Mouse (Mus musculus) stomach, postnatal 0 days (tissue): ENCODE measurements around the gene Panx1. TPM values are rescaled to one million over a fixed set of nuclear protein-coding genes. Genes with fewer than 3 reads are reported as not detected.

Experiments
- ATAC-seq: fragments of 200-750 bp; cut with Nextera tagmentation; 2 replicates; pipeline ENCODE4 v1.8.0; 2017; ENCODE audit not compliant: low FRiP score, low TSS enrichment
- DNase-seq: peaks from one replicate; pipeline ENCODE4 v3.0.0-alpha.2; 2016; ENCODE audit warnings: low spot score
- H3K27ac ChIP-seq: fragments of 300-500 bp; sonication (generic); replicated peaks from 2 replicates; pipeline ENCODE4 v1.5.1; 2014; ENCODE audit warnings: mild to moderate bottlenecking, control low read depth
- H3K27me3 ChIP-seq: fragments of 300-500 bp; sonication (generic); 2 replicates; pipeline ENCODE4 v1.6.1; 2014; ENCODE audit warnings: low read length; ENCODE audit not compliant: control insufficient read depth, insufficient read depth
- H3K36me3 ChIP-seq: fragments of 300-500 bp; sonication (generic); 2 replicates; pipeline ENCODE4 v1.6.1; 2014; ENCODE audit warnings: low read length, mixed read lengths; ENCODE audit not compliant: control insufficient read depth, insufficient read depth
- H3K4me1 ChIP-seq: fragments of 300-500 bp; sonication (generic); replicated peaks from 2 replicates; pipeline ENCODE4 v1.6.1; 2014; ENCODE audit warnings: antibody characterized with exemption; ENCODE audit not compliant: control insufficient read depth, insufficient read depth
- H3K4me2 ChIP-seq: fragments of 300-500 bp; sonication (generic); replicated peaks from 2 replicates; pipeline ENCODE4 v1.6.1; 2014; ENCODE audit warnings: low read depth, mild to moderate bottlenecking, control low read depth, moderate library complexity
- H3K4me3 ChIP-seq: fragments of 300-500 bp; sonication (generic); 2 replicates; pipeline ENCODE4 v1.5.1; 2014; ENCODE audit warnings: low read depth, low read length, control low read depth
- H3K9ac ChIP-seq: fragments of 300-500 bp; sonication (generic); 2 replicates; pipeline ENCODE4 v1.6.1; 2014; ENCODE audit warnings: mild to moderate bottlenecking, low read length, control low read depth, mixed read lengths
- H3K9me3 ChIP-seq: fragments of 300-500 bp; sonication (generic); 2 replicates; pipeline ENCODE4 v1.6.1; 2016; ENCODE audit warnings: low read length; ENCODE audit not compliant: control insufficient read depth
- CTCF ChIP-seq: IDR thresholded peaks from 2 replicates; pipeline ENCODE4 v1.5.1; 2016; ENCODE audit warnings: antibody characterized with exemption, low read depth, mild to moderate bottlenecking, moderate library complexity
- EP300 ChIP-seq: optimal IDR thresholded peaks from 2 replicates; pipeline ENCODE3; 2016; ENCODE audit warnings: antibody characterized with exemption
- WGBS: fragments of 180-500 bp; shearing (Covaris S2); extraction: QIAGEN DNeasy Blood & Tissue Kit; methylation state at CpG from one replicate; pipeline ENCODE4 v1.1.7; 2014; 5-methylcytosine and 5-hydroxymethylcytosine counted together
- polyA plus RNA-seq: library from polyadenylated mRNA; unstranded; fragments of >200 nt; fragmentation: Nextera tagmentation; extraction: Ambion mirVana; gene quantifications from 2 replicates; pipeline ENCODE4 v1.2.1, GENCODE M21; 2015

Gene Panx1
- polyA plus RNA-seq, 1 experiment from 2014 or later: 27.8 TPM

- Histone ChIP-seq H3K9ac (no peak overlapping the region), H3K4me1 (no peaks in the 10 kb centered on the region), H3K27ac (no peak overlapping the region), H3K9me3 (no peaks in the 10 kb centered on the region), H3K27me3 (no peaks in the 10 kb centered on the region), H3K36me3 (no peaks in the 10 kb centered on the region), H3K4me3 (no peak overlapping the region), H3K4me2 (no peak overlapping the region)
- ATAC-seq (no peak), DNase-seq (no peak)
- WGBS: 77% methylated on average over 3 of the region's 3 CpGs
- TF ChIP-seq CTCF (no peak), EP300 (no peak)
Observed at GRCm38 (mm10) chr9:14970805-14971525, 74.3 kb downstream of the Panx1 start.

GRCm38 (mm10) chr9:14970211-14970610 is 75.1 kb downstream of the Panx1 start:
- no peaks in the 10 kb centered on the region for H3K4me1 ChIP-seq
- H3K4me2 ChIP-seq: no peak overlapping the region
- H3K27me3 ChIP-seq: no peaks in the 10 kb centered on the region
- no peaks in the 10 kb centered on the region for H3K36me3 ChIP-seq
- WGBS: 49% methylated on average over 4 of the region's 4 CpGs
- TF ChIP-seq CTCF (no peak), EP300 (no peak)
- no peak for ATAC-seq
- H3K27ac ChIP-seq: no peak overlapping the region
- no peak overlapping the region for H3K4me3 ChIP-seq
- no peak for DNase-seq
- H3K9me3 ChIP-seq: no peaks in the 10 kb centered on the region
- H3K9ac ChIP-seq: no peak overlapping the region

GRCm38 (mm10) chr9:14967598-14967997 is 77.7 kb downstream of the Panx1 start:
- Histone ChIP-seq H3K9ac (no peak overlapping the region), H3K9me3 (no peaks in the 10 kb centered on the region), H3K36me3 (no peaks in the 10 kb centered on the region), H3K4me2 (no peak overlapping the region), H3K27ac (no peak overlapping the region), H3K27me3 (no peaks in the 10 kb centered on the region), H3K4me1 (no peaks in the 10 kb centered on the region), H3K4me3 (no peak overlapping the region)
- no peak for DNase-seq
- TF ChIP-seq CTCF (no peak), EP300 (no peak)
- 68% methylated on average over 1 of the region's 1 CpGs for WGBS
- ATAC-seq: no peak

- Histone ChIP-seq H3K4me3 (no peak overlapping the region), H3K9me3 (no peaks in the 10 kb centered on the region), H3K9ac (no peak overlapping the region), H3K36me3 (no peaks in the 10 kb centered on the region), H3K4me2 (no peak overlapping the region), H3K27ac (no peak overlapping the region), H3K4me1 (no peaks in the 10 kb centered on the region), H3K27me3 (no peaks in the 10 kb centered on the region)
- DNase-seq (no peak), ATAC-seq (no peak)
- WGBS: 57% methylated on average over 4 of the region's 4 CpGs
- TF ChIP-seq EP300 (no peak), CTCF (no peak)
Observed at GRCm38 (mm10) chr9:14966787-14967186, 78.5 kb downstream of the Panx1 start.

GRCm38 (mm10) chr9:14965368-14965767 is 79.9 kb downstream of the Panx1 start:
- Histone ChIP-seq H3K27me3 (no peaks in the 10 kb centered on the region), H3K4me1 (no peaks in the 10 kb centered on the region), H3K4me3 (no peak overlapping the region), H3K36me3 (no peaks in the 10 kb centered on the region), H3K9me3 (no peaks in the 10 kb centered on the region), H3K27ac (no peak overlapping the region), H3K4me2 (no peak overlapping the region), H3K9ac (no peak overlapping the region)
- DNase-seq: no peak
- no peak for TF ChIP-seq EP300
- no peak for TF ChIP-seq CTCF
- ATAC-seq: no peak

- Histone ChIP-seq H3K27ac (no peak overlapping the region), H3K36me3 (no peaks in the 10 kb centered on the region), H3K4me1 (no peaks in the 10 kb centered on the region), H3K9me3 (no peaks in the 10 kb centered on the region), H3K27me3 (no peaks in the 10 kb centered on the region), H3K9ac (no peak overlapping the region), H3K4me2 (no peak overlapping the region), H3K4me3 (no peak overlapping the region)
- DNase-seq (no peak), ATAC-seq (no peak)
- 78% methylated on average over 1 of the region's 1 CpGs for WGBS
- TF ChIP-seq EP300: no peak
- no peak for TF ChIP-seq CTCF
Observed at GRCm38 (mm10) chr9:14962769-14963168, 82.5 kb downstream of the Panx1 start.
